In genomic region chr9:46033058-46033457, GRCm38 (mm10) we compare ENCODE assay signal across 19 mouse cellular contexts. TPM values are rescaled to one million over a fixed set of nuclear protein-coding genes. Genes with fewer than 3 reads are reported as not detected.
DNase-seq lines count a peak whose midpoint lies in the region; ATAC-seq and TF ChIP-seq lines count a peak whose summit lies in the region.
"Had no signal": no experiment of that assay in that cellular context is flagged by ENCODE, and none has a peak within 500 bp of the region (broad histone marks: within the 10 kb centered on the region; RNA-seq: fewer than 3 reads in every experiment).

No protein-coding gene starts in this region.

- peak; percentile 36; the same call in 1 of the 2 replicates for TF ChIP-seq EP300 in lung, postnatal 0 days (IDR thresholded peaks at IDR 0.05)

- no peak overlapping the region for H3K4me2 ChIP-seq in heart, embryonic 15.5 days
- peak overlapping the region; percentile 41; the same call in 1 of the 2 replicates for H3K4me2 ChIP-seq in limb, embryonic 13.5 days (replicated peaks)
- H3K4me2 ChIP-seq in lung, postnatal 0 days (replicated peaks; ENCODE audit: low read depth, low read length), result no peak overlapping the region
- H3K4me2 ChIP-seq in forebrain, postnatal 0 days (ENCODE audit: low read depth), result no peak overlapping the region

- no peak for DNase-seq in heart, postnatal 36 days
- no peak for DNase-seq in limb, embryonic 10.5 days (ENCODE audit: low spot score)
- DNase-seq in lung, postnatal 0 days (ENCODE audit: low spot score), result peak; percentile 69
- DNase-seq in forebrain, postnatal 0 days, result no peak
- DNase-seq: adrenal gland, postnatal 25 days; cerebellum, adult 2 months; kidney, adult 9 months; midbrain, embryonic 14.5 days; right cerebral cortex, postnatal 4 days; thymus, postnatal 25 days had no signal

- intact Hi-C loops in heart, postnatal 36 days (cut with DNase I), result no loop called here

- H3K4me3 ChIP-seq in heart, embryonic 15.5 days, result no peak overlapping the region
- H3K4me3 ChIP-seq in limb, embryonic 13.5 days, result no peak overlapping the region
- H3K4me3 ChIP-seq in limb, embryonic 10.5 days, result no peak overlapping the region
- no peak overlapping the region for H3K4me3 ChIP-seq in lung, postnatal 0 days (ENCODE audit: low read depth, low read length)
- H3K4me3 ChIP-seq in forebrain, postnatal 0 days (ENCODE audit: low read depth, low read length), result no peak overlapping the region
- H3K4me3 ChIP-seq: hindbrain, embryonic 10.5 days; left cerebral cortex, adult 2 months had no signal

- 42% methylated on average over 1 of the region's 1 CpGs for WGBS in heart, embryonic 15.5 days
- WGBS in limb, embryonic 13.5 days, result 27% methylated on average over 1 of the region's 1 CpGs
- 22% methylated on average over 1 of the region's 1 CpGs for WGBS in limb, embryonic 10.5 days
- 42% methylated on average over 1 of the region's 1 CpGs for WGBS in lung, postnatal 0 days
- WGBS in forebrain, postnatal 0 days, result 88% methylated on average over 1 of the region's 1 CpGs

- no peaks in the 10 kb centered on the region for H3K9me3 ChIP-seq in heart, embryonic 15.5 days (replicated peaks)
- H3K9me3 ChIP-seq in limb, embryonic 13.5 days, result no peaks in the 10 kb centered on the region
- no peaks in the 10 kb centered on the region for H3K9me3 ChIP-seq in limb, embryonic 10.5 days (replicated peaks)
- no peaks in the 10 kb centered on the region for H3K9me3 ChIP-seq in lung, postnatal 0 days (ENCODE audit: low read length)
- no peaks in the 10 kb centered on the region for H3K9me3 ChIP-seq in forebrain, postnatal 0 days (ENCODE audit: low read length)
- H3K9me3 ChIP-seq: hindbrain, embryonic 10.5 days had no signal

- H3K9ac ChIP-seq in heart, embryonic 15.5 days, result no peak overlapping the region
- no peak overlapping the region for H3K9ac ChIP-seq in limb, embryonic 13.5 days
- no peak overlapping the region for H3K9ac ChIP-seq in lung, postnatal 0 days (replicated peaks; ENCODE audit: low read depth)
- H3K9ac ChIP-seq in forebrain, postnatal 0 days, result no peak overlapping the region

- TF ChIP-seq CTCF in lung, postnatal 0 days (IDR thresholded peaks at IDR 0.05), result no peak
- no peak for TF ChIP-seq CTCF in forebrain, postnatal 0 days (IDR thresholded peaks at IDR 0.05; ENCODE audit: low read depth)

- peak overlapping the region; percentile 60 for H3K27ac ChIP-seq in heart, embryonic 15.5 days
- H3K27ac ChIP-seq in limb, embryonic 13.5 days, result peak overlapping the region; percentile 22; the same call in 1 of the 2 replicates
- no peak overlapping the region for H3K27ac ChIP-seq in limb, embryonic 10.5 days
- H3K27ac ChIP-seq in lung, postnatal 0 days (ENCODE audit: low read length), result no peak overlapping the region
- no peak overlapping the region for H3K27ac ChIP-seq in forebrain, postnatal 0 days (ENCODE audit: low read depth, low read length)
- H3K27ac ChIP-seq: hindbrain, embryonic 10.5 days had no signal

- H3K27me3 ChIP-seq in heart, embryonic 15.5 days, result no peaks in the 10 kb centered on the region
- no peaks in the 10 kb centered on the region for H3K27me3 ChIP-seq in limb, embryonic 13.5 days
- no peaks in the 10 kb centered on the region for H3K27me3 ChIP-seq in limb, embryonic 10.5 days (ENCODE audit: low read depth, poor library complexity, severe bottlenecking)
- no peaks in the 10 kb centered on the region for H3K27me3 ChIP-seq in lung, postnatal 0 days (replicated peaks; ENCODE audit: insufficient read depth, low read length)
- H3K27me3 ChIP-seq in forebrain, postnatal 0 days (ENCODE audit: insufficient read depth, low read length), result no peaks in the 10 kb centered on the region
- H3K27me3 ChIP-seq: Patski had no signal

- no peak for ATAC-seq in heart, embryonic 15.5 days (replicated peaks; ENCODE audit: insufficient number of reproducible peaks, insufficient read depth, low FRiP score, low read depth)
- ATAC-seq in limb, embryonic 13.5 days (ENCODE audit: low FRiP score, low read depth), result no peak
- ATAC-seq in common myeloid progenitor, adult 5-6 weeks (replicated peaks; ENCODE audit: low read depth, poor library complexity, severe bottlenecking), result peak; percentile 65; the same call in 1 of the 2 replicates
- peak; percentile 55; the same call in 1 of the 2 replicates for ATAC-seq in lung, postnatal 0 days
- no peak for ATAC-seq in megakaryocyte progenitor cell, adult 5-6 weeks (replicated peaks; ENCODE audit: poor library complexity)
- ATAC-seq in forebrain, postnatal 0 days, result no peak
- ATAC-seq: forebrain, embryonic 14.5 days; inflammation-experienced regulatory T-cells, adult 6 months; Patski had no signal

- peaks cover 53% of the 10 kb centered on the region for H3K4me1 ChIP-seq in heart, embryonic 15.5 days (replicated peaks)
- H3K4me1 ChIP-seq in limb, embryonic 13.5 days, result peaks cover 56% of the 10 kb centered on the region
- H3K4me1 ChIP-seq in limb, embryonic 10.5 days, result peaks cover 61% of the 10 kb centered on the region
- peaks cover 34% of the 10 kb centered on the region; the same call in 1 of the 2 replicates for H3K4me1 ChIP-seq in lung, postnatal 0 days (ENCODE audit: insufficient read depth, low read depth, low read length)
- no peaks in the 10 kb centered on the region; the same call in 1 of the 2 replicates for H3K4me1 ChIP-seq in forebrain, postnatal 0 days (ENCODE audit: insufficient read depth)

- no peaks in the 10 kb centered on the region for H3K36me3 ChIP-seq in heart, embryonic 15.5 days
- H3K36me3 ChIP-seq in limb, embryonic 13.5 days, result no peaks in the 10 kb centered on the region
- no peaks in the 10 kb centered on the region for H3K36me3 ChIP-seq in limb, embryonic 10.5 days
- H3K36me3 ChIP-seq in lung, postnatal 0 days (ENCODE audit: insufficient read depth, low read length), result no peaks in the 10 kb centered on the region
- no peaks in the 10 kb centered on the region for H3K36me3 ChIP-seq in forebrain, postnatal 0 days (ENCODE audit: insufficient read depth)

RNA-seq across cellular contexts. Expression of gene Sik3, which starts 20.4 kb away (rescaled TPM):
- polyA plus RNA-seq in heart, embryonic 15.5 days (2015; fragmentation: Nextera tagmentation; extraction: Ambion mirVana), result 11.7 and 14.4 TPM in 2 replicates
- total RNA-seq in heart, postnatal 36 days (2021), result 10 to 100 TPM; 75.9 to 76.1 TPM
- polyA plus RNA-seq in limb, embryonic 13.5 days (2015; fragmentation: Nextera tagmentation; extraction: Ambion mirVana), result 8.2 and 9.4 TPM in 2 replicates
- polyA plus RNA-seq in limb, embryonic 10.5 days (2016; fragmentation: Nextera tagmentation; extraction: Ambion mirVana), result 10.6 and 11.3 TPM in 2 replicates
- total RNA-seq in common myeloid progenitor, adult 5-6 weeks (2017), result 21.1 and 25.1 TPM in 2 replicates
- polyA plus RNA-seq in lung, postnatal 0 days (2015; fragmentation: Nextera tagmentation; extraction: Ambion mirVana), result 8.9 and 9.3 TPM in 2 replicates
- 24.3 and 26.8 TPM in 2 replicates for total RNA-seq in megakaryocyte progenitor cell, adult 5-6 weeks (2015)
- total RNA-seq in megakaryocyte progenitor cell, adult 5-6 weeks (2017), result 13.3 and 15.2 TPM in 2 replicates
- total RNA-seq in forebrain, postnatal 0 days (2014; rRNA removed), result 24.2 and 27.9 TPM in 2 replicates
- polyA plus RNA-seq in forebrain, postnatal 0 days (2015; fragmentation: Nextera tagmentation; extraction: Ambion mirVana), result 8.4 and 9.3 TPM in 2 replicates

RNA-seq across cellular contexts. Expression of gene Pafah1b2, which starts 20.6 kb away (rescaled TPM):
- 105 and 124 TPM in 2 replicates for polyA plus RNA-seq in heart, embryonic 15.5 days (2015; fragmentation: Nextera tagmentation; extraction: Ambion mirVana)
- total RNA-seq in heart, postnatal 36 days (2021), result 10 to 100 TPM; 48.1 to 50.0 TPM
- polyA plus RNA-seq in limb, embryonic 13.5 days (2015; fragmentation: Nextera tagmentation; extraction: Ambion mirVana), result 201 and 218 TPM in 2 replicates
- polyA plus RNA-seq in limb, embryonic 10.5 days (2016; fragmentation: Nextera tagmentation; extraction: Ambion mirVana), result 246 and 265 TPM in 2 replicates
- 88.3 and 101 TPM in 2 replicates for total RNA-seq in common myeloid progenitor, adult 5-6 weeks (2017)
- polyA plus RNA-seq in lung, postnatal 0 days (2015; fragmentation: Nextera tagmentation; extraction: Ambion mirVana), result 82.8 and 84.6 TPM in 2 replicates
- total RNA-seq in megakaryocyte progenitor cell, adult 5-6 weeks (2015), result 50.8 and 60.9 TPM in 2 replicates
- 111 and 112 TPM in 2 replicates for total RNA-seq in megakaryocyte progenitor cell, adult 5-6 weeks (2017)
- total RNA-seq in forebrain, postnatal 0 days (2014; rRNA removed), result 318 and 354 TPM in 2 replicates
- 222 and 258 TPM in 2 replicates for polyA plus RNA-seq in forebrain, postnatal 0 days (2015; fragmentation: Nextera tagmentation; extraction: Ambion mirVana)

Comparison
In these comparisons a context has a peak if more than half of its experiments do, and no peak if none do; other contexts are left out.
1. H3K27ac ChIP-seq: peak in heart, embryonic 15.5 days (single experiment) and limb, embryonic 13.5 days (single experiment); none in limb, embryonic 10.5 days (single experiment), lung, postnatal 0 days (single experiment) and forebrain, postnatal 0 days (single experiment).
2. ATAC-seq: peak in common myeloid progenitor, adult 5-6 weeks (single experiment) and lung, postnatal 0 days (single experiment); none in heart, embryonic 15.5 days (single experiment), limb, embryonic 13.5 days (single experiment), megakaryocyte progenitor cell, adult 5-6 weeks (single experiment) and forebrain, postnatal 0 days (single experiment).